Mouse (Mus musculus) left cerebral cortex, postnatal 14 days (tissue): ENCODE measurements around the gene Polk. TPM values are rescaled to one million over a fixed set of nuclear protein-coding genes. Genes with fewer than 3 reads are reported as not detected.

Experiments
- DNase-seq, 2 experiments: peaks; one replicate each; pipeline ENCODE4 v3.0.0; 2021 to 2022; ENCODE audit warnings: low spot score in 2 of 2, mixed read lengths in 1 of 2
- intact Hi-C: fragments of 180-260 bp; cut with DNase I; formaldehyde crosslinking; loops from one replicate; pipeline ENCODE4 v1.15.1; 2025
- total RNA-seq, 2 experiments: library from RNA; stranded (reverse); gene quantifications; 2 replicates each; pipeline ENCODE4 v1.2.3; 2021

Polk gene
- total RNA-seq, 2 experiments from 2014 or later, result 10.1 to 10.5 TPM

GRCm38 (mm10) chr13:96432376-96432811, 110.0 kb downstream of the Polk start:
- intact Hi-C loops, result no loop called here
- DNase-seq, result no peak

GRCm38 (mm10) chr13:96431595-96432156, 110.7 kb downstream of the Polk start:
- intact Hi-C loops, result loop anchor here (2.0 kb wide), 1 partner anchor 161 kb away; no protein-coding TSS in a partner anchor
- DNase-seq, result peak; percentile 91 to 93

Other genes with a start within 250 kb of the Polk start
- gene Poc5, start 154.3 kb downstream of the Polk start, total RNA-seq, result 10 to 100 TPM; 27.9 to 35.1 TPM
- gene Ankdd1b, start 71.4 kb downstream of the Polk start, total RNA-seq, result under 1 TPM in 1 of 2 experiments, not detected in 1; 0.31 TPM
- gene Gm17622, start 51.8 kb downstream of the Polk start, total RNA-seq, result not detected
- gene Col4a3bp, start within 50 bp of the Polk start, total RNA-seq, result 10 to 100 TPM; 56.7 to 57.4 TPM
- 100 to 1,000 TPM; 218 to 228 TPM for gene Hmgcr, start 128.4 kb upstream of the Polk start, total RNA-seq
- gene Ankrd31, start 205.7 kb upstream of the Polk start, total RNA-seq, result under 1 TPM; 0.38 to 0.46 TPM